Mouse (Mus musculus): Measurements from ENCODE around the gene Rab34. TPM values are rescaled to one million over a fixed set of nuclear protein-coding genes. Genes with fewer than 3 reads are reported as not detected.

Gene Rab34
- polyA plus RNA-seq, 1 experiment = 36.6 TPM

DNA sequence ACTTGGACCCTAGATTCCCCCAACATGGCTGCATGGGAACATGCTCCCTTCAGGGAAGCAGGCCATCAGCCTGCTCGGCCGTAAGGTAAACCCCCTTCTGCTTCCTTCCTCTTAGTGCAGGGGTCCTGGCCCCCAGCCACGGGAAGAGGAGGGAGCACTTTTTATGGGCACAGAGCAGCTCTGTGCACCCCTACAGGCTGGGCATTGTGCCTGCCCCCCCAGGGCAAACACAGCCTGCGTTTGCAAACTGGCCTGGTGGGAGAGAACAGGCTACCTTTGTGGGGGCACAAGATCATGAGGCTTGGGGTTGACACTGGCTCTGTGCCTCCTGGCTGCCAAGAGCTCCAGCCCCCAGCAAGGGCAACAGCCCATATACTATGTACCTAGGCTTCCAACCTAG, 26.3 kb upstream of the Rab34 start:
- WGBS = 3% methylated on average over 4 of the region's 4 CpGs

DNA sequence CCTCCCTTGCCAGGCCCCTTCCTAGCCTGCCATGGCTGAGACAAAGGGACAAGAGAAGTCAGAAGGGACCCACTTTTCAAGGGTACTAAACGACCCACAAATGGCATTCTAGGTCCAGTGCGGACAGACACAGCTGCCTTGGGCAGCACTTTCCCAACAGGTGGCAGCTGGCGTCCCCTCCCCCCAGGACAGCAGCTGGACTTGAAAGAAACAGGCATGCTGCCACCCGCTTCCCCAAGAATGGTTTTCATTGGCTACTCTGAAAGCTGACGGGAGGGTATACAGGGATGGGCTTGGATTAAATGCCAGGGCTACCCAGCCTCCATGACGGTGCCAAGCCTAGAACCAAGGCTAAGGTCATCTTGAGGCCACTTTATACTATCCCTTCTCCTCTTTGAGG, 25.7 kb upstream of the Rab34 start:
- no peak overlapping the region for H3K4me3 ChIP-seq (replicated peaks; ENCODE audit: insufficient read depth, low read depth, low read length)
- WGBS = 40% methylated on average over 6 of the region's 6 CpGs
- no peak overlapping the region for H3K27ac ChIP-seq (ENCODE audit: insufficient read depth, low read length)
- H3K27me3 ChIP-seq (ENCODE audit: control insufficient read depth, insufficient read depth, low read length) = no peaks in the 10 kb centered on the region
- H3K4me1 ChIP-seq (ENCODE audit: control insufficient read depth, insufficient read depth, low read length) = peaks cover 1% of the 10 kb centered on the region; the same call in 1 of the 2 replicates
- TF ChIP-seq POLR2A (IDR thresholded peaks at IDR 0.05; ENCODE audit: borderline replicate concordance, insufficient read depth, low read length) = no peak
- no peak for TF ChIP-seq CTCF (IDR thresholded peaks at IDR 0.05; ENCODE audit: borderline replicate concordance, insufficient read depth, low read depth, low read length)
- no peak for DNase-seq

More for the DNA sequence above, 26.3 kb upstream of the Rab34 start:
- Histone ChIP-seq H3K4me1 (ENCODE audit: control insufficient read depth, insufficient read depth, low read length) (no peaks in the 10 kb centered on the region; the same call in 1 of the 2 replicates), H3K4me3 (replicated peaks; ENCODE audit: insufficient read depth, low read depth, low read length) (no peak overlapping the region), H3K27ac (ENCODE audit: insufficient read depth, low read length) (no peak overlapping the region), H3K27me3 (ENCODE audit: control insufficient read depth, insufficient read depth, low read length) (no peaks in the 10 kb centered on the region)
- no peak for DNase-seq
- TF ChIP-seq POLR2A (IDR thresholded peaks at IDR 0.05; ENCODE audit: borderline replicate concordance, insufficient read depth, low read length) = no peak
- no peak for TF ChIP-seq CTCF (IDR thresholded peaks at IDR 0.05; ENCODE audit: borderline replicate concordance, insufficient read depth, low read depth, low read length)

DNA sequence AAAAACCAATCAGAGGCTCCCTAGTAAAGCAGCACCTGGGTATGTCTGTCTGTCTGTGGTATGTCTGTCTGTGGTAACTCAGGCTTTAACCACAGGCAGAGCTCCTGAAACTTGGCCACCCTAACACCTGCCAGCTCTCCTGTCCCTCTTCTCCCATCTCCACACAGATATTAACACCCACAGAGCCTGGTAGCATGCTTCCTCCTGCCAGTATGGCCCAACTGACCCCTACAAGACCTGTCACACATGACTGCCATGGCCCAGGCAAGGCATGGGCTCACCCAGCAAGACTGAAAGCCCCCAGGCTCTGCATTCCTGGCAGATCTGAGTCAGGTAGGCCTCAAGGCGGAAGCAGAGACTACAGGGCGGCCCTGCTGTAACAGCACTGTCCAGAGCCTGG, 25.2 kb upstream of the Rab34 start:
- 92% methylated on average over 2 of the region's 2 CpGs for WGBS
- Histone ChIP-seq H3K4me3 (replicated peaks; ENCODE audit: insufficient read depth, low read depth, low read length) (no peak overlapping the region), H3K4me1 (ENCODE audit: control insufficient read depth, insufficient read depth, low read length) (peaks cover 3% of the 10 kb centered on the region; the same call in 1 of the 2 replicates), H3K27me3 (ENCODE audit: control insufficient read depth, insufficient read depth, low read length) (no peaks in the 10 kb centered on the region), H3K27ac (ENCODE audit: insufficient read depth, low read length) (no peak overlapping the region)
- TF ChIP-seq CTCF (IDR thresholded peaks at IDR 0.05; ENCODE audit: borderline replicate concordance, insufficient read depth, low read depth, low read length) (no peak), POLR2A (IDR thresholded peaks at IDR 0.05; ENCODE audit: borderline replicate concordance, insufficient read depth, low read length) (no peak)
- DNase-seq = no peak

DNA sequence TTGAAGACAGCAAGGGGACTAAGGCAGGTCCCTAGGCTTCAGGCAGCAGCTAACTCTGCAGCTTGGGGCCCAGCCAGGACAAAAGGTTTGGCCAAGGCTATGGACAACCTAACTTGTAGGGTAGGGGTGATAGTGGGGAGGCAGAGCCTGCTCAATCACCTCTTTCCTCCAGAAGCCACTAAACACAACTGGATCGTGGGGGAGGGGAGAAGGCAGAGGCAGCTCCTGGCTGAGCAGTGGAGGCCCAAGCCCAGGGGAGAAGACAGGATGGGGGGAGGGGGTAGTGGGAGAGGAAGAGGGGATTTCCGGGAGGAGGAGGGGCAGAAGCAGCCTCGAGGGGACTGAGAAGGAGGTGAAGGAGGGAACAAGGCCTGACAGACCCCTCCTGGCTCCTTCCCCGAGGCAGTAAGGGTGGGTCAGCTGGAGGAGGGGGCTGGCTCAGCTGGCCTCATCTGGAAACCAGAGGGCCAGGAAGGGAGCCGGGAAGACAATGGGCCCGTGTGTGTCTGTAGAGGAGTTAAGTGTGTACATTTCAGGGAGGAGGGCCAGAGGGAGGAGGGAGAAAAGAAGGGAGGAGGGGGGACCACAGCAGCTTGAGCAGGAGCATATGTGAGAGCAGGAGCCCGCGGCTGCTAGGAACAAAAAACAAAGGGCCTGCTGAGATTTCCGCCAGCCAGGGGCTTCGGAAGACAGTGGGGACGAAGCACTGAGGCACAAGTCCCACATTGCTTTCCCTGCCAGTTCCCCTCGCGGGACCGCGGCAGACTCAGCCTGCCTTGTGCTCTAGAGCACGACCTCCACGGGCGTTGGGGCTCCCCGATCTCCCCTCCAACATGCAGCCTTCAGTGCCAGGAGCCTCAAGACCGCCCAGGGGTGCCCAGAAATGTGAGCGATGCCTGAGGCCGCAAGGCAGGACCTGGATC, 24.3 kb upstream of the Rab34 start:
- 3% methylated on average over 22 of the region's 22 CpGs for WGBS
- no peak overlapping the region for H3K27ac ChIP-seq (ENCODE audit: insufficient read depth, low read length)
- H3K4me3 ChIP-seq (replicated peaks; ENCODE audit: insufficient read depth, low read depth, low read length) = peak overlapping the region; percentile 64
- peaks cover 3% of the 10 kb centered on the region; the same call in 1 of the 2 replicates for H3K4me1 ChIP-seq (ENCODE audit: control insufficient read depth, insufficient read depth, low read length)
- DNase-seq = peak in 1 of 2 experiments; percentile 40
- H3K27me3 ChIP-seq (ENCODE audit: control insufficient read depth, insufficient read depth, low read length) = no peaks in the 10 kb centered on the region
- TF ChIP-seq POLR2A (IDR thresholded peaks at IDR 0.05; ENCODE audit: borderline replicate concordance, insufficient read depth, low read length) = no peak
- TF ChIP-seq CTCF (IDR thresholded peaks at IDR 0.05; ENCODE audit: borderline replicate concordance, insufficient read depth, low read depth, low read length) = no peak

DNA sequence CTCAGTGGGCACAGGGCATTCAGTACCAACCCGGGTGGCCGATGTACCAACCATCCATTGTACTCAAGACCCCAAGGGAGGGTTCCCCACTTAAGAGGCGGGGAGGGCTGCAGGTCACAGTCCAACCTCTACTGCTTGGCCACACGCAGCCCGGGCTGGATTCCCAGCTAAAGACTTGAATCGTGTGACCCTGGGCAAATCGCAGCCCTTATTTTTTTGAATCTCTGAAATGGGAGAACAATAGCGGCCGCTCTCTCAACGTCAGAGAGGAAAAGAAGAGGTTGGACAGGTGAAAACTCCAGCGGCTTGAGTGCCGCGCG, 23.7 kb upstream of the Rab34 start:
- WGBS = 4% methylated on average over 14 of the region's 14 CpGs
- Histone ChIP-seq H3K27me3 (ENCODE audit: control insufficient read depth, insufficient read depth, low read length) (no peaks in the 10 kb centered on the region), H3K4me3 (replicated peaks; ENCODE audit: insufficient read depth, low read depth, low read length) (peak overlapping the region; percentile 64), H3K4me1 (ENCODE audit: control insufficient read depth, insufficient read depth, low read length) (peaks cover 3% of the 10 kb centered on the region; the same call in 1 of the 2 replicates), H3K27ac (ENCODE audit: insufficient read depth, low read length) (no peak overlapping the region)
- DNase-seq = no peak
- TF ChIP-seq CTCF (IDR thresholded peaks at IDR 0.05; ENCODE audit: borderline replicate concordance, insufficient read depth, low read depth, low read length) = no peak
- no peak for TF ChIP-seq POLR2A (IDR thresholded peaks at IDR 0.05; ENCODE audit: borderline replicate concordance, insufficient read depth, low read length)

DNA sequence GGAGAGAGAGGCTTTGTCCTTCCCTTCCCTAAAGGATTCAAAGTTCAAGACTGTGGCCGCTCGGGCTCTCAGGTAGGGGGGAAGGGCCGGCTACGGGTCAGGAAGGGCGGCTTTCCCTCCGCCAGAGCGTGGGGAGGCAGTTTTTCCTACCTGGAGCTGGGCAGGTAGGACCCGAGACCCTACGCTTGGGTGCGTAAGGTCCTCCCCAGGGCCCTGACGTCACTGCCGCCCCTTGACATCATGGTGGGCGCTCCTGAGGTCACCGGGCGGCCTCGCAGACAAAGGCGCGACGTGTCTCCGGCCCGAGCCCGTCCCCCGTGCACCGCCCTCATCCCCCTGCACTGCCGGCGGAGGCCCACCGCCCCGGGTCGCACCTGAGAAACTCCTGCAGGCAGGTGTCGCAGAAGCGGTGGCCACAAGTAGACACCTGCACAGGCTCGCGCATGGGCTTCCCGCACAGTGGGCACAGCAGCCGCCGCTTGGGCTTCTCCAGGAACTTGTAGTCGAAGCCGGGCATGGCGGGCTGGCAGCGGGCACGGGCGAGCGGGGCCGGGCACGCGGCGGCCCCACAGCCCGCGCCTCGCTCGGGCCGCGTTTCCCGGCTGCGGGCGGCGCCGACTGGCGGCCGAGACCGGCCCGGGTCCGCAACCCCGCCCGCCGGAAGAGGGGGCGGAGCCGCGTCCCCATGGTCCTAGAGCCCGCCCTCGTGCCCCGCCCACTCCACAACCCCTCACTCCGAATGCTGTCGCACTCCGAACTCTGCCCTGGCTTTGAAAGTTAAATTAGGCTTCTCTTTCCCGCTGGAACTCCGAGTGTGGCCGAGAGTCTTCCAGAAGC, 23.1 kb upstream of the Rab34 start, which contains the start of gene Traf4:
Gene Traf4, minus strand, starts transcription at position 666 of the 837 bp plus-strand sequence.
- no peaks in the 10 kb centered on the region for H3K27me3 ChIP-seq (ENCODE audit: control insufficient read depth, insufficient read depth, low read length)
- TF ChIP-seq CTCF (IDR thresholded peaks at IDR 0.05; ENCODE audit: borderline replicate concordance, insufficient read depth, low read depth, low read length) = 0 out of 2 replicates have a peak, but pooled peaks have one; percentile 10
- TF ChIP-seq POLR2A (IDR thresholded peaks at IDR 0.05; ENCODE audit: borderline replicate concordance, insufficient read depth, low read length) = no peak
- peak within 1 kb of the TSS; percentile 91 for H3K4me3 ChIP-seq (replicated peaks; ENCODE audit: insufficient read depth, low read depth, low read length)
- no peak within 1 kb of the TSS for H3K27ac ChIP-seq (ENCODE audit: insufficient read depth, low read length)
- peak; percentile 77 to 78 for DNase-seq
- H3K4me1 ChIP-seq (ENCODE audit: control insufficient read depth, insufficient read depth, low read length) = peaks cover 3% of the 10 kb centered on the region; the same call in 1 of the 2 replicates
- WGBS = 1% methylated on average over 76 of the region's 78 CpGs

DNA sequence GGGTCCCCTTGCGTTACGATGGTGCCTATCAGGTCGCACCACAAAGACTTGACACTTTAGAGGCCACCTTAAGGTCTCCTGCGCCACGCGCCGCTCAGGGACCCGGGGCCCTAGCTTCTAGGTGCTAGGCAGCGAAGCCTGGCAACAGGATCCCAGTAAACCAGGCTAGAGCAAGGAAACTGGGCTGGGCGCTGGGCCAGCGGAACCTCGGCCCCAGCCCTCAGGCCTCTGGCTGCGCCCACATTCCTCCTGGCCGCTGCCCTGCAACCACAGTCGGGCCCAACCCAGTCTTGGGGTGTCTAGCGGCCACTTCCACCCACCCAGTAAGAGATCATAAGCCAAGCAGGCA, 22.5 kb upstream of the Rab34 start:
- Histone ChIP-seq H3K4me1 (ENCODE audit: control insufficient read depth, insufficient read depth, low read length) (peaks cover 3% of the 10 kb centered on the region; the same call in 1 of the 2 replicates), H3K27me3 (ENCODE audit: control insufficient read depth, insufficient read depth, low read length) (no peaks in the 10 kb centered on the region), H3K4me3 (replicated peaks; ENCODE audit: insufficient read depth, low read depth, low read length) (peak overlapping the region; percentile 91), H3K27ac (ENCODE audit: insufficient read depth, low read length) (no peak overlapping the region)
- 1% methylated on average over 16 of the region's 16 CpGs for WGBS
- DNase-seq = no peak
- TF ChIP-seq POLR2A (IDR thresholded peaks at IDR 0.05; ENCODE audit: borderline replicate concordance, insufficient read depth, low read length) = no peak
- no peak for TF ChIP-seq CTCF (IDR thresholded peaks at IDR 0.05; ENCODE audit: borderline replicate concordance, insufficient read depth, low read depth, low read length)

Measured in cerebellum, adult 2 months (tissue).